Mouse (Mus musculus): Measurements from ENCODE around the gene Scg5. TPM values are rescaled to one million over a fixed set of nuclear protein-coding genes. Genes with fewer than 3 reads are reported as not detected.

Gene Scg5
- total RNA-seq, 2 experiments from 2014 or later, result 66.3 to 68.0 TPM

GRCm38 (mm10) chr2:113757525-113758310 is 71.2 kb downstream of the Scg5 start:
- DNase-seq (ENCODE audit: low spot score in 2 of 2), result no peak

GRCm38 (mm10) chr2:113756924-113757524 is 71.9 kb downstream of the Scg5 start:
- no peak for DNase-seq (ENCODE audit: low spot score in 2 of 2)

- no peak for DNase-seq (ENCODE audit: low spot score in 2 of 2)
These were observed 79.2 kb downstream of the Scg5 start for GRCm38 (mm10) chr2:113749721-113750120.

- no peak for DNase-seq (ENCODE audit: low spot score in 2 of 2)
These were observed 79.6 kb downstream of the Scg5 start for GRCm38 (mm10) chr2:113749309-113749708.

GRCm38 (mm10) chr2:113728581-113728980 is 100.3 kb downstream of the Scg5 start:
- DNase-seq (ENCODE audit: low spot score in 2 of 2), result no peak

Other genes starting within 250 kb of the Scg5 start
- under 1 TPM; 0.62 to 0.70 TPM for gene Grem1, start 70.5 kb downstream of the Scg5 start, total RNA-seq (2021)
- 10 to 100 TPM; 23.5 to 25.3 TPM for gene Arhgap11a, start 19.5 kb upstream of the Scg5 start, total RNA-seq (2021)
- 10 to 100 TPM; 20.5 to 21.3 TPM for gene Gjd2, start 184.5 kb upstream of the Scg5 start, total RNA-seq (2021)
- 10 to 100 TPM in 1 of 2 experiments, 1 to 10 TPM in 1; 7.6 to 23.1 TPM for gene Actc1, start 224.4 kb upstream of the Scg5 start, total RNA-seq (2021)

Measured in adrenal gland, postnatal 4 days (tissue).